ENCODE assay signal across 18 mouse cellular contexts in genomic region chr13:82883368-82883767, GRCm38 (mm10).
"Had no signal": no experiment of that assay in that cellular context is flagged by ENCODE, and none has a peak within 500 bp of the region (broad histone marks: within the 10 kb centered on the region; RNA-seq: fewer than 3 reads in every experiment).

No protein-coding gene starts in this region.

- ATAC-seq: hindbrain, postnatal 0 days; intestine, embryonic 16.5 days; liver, embryonic 12.5 days had no signal

- DNase-seq: gastrocnemius, adult 2 months; gastrocnemius, postnatal 10 days; gastrocnemius, postnatal 25 days; heart, adult 11 months; heart, adult 2 months; heart, postnatal 14 days; heart, postnatal 36 days; kidney, adult 11 months; kidney, adult 2 months; kidney, adult 9 months; kidney, postnatal 14 days; kidney, postnatal 36 days; layer of hippocampus, adult 9-11 months; layer of hippocampus, postnatal 36 days; left cerebral cortex, postnatal 4 days had no signal
